Mouse (Mus musculus): ENCODE measurements at regions not wholly inside any gene's neighbourhood (a gene's known extent, or its start where the extent isn't known, plus 50 kb on each side); places are given as distances from the start of the nearest gene placed in this dataset.
A peak's percentile ranks its signal among the peaks of the same experiment; 100 is the strongest.

- no peak for TF ChIP-seq CTCF (IDR thresholded peaks at IDR 0.05; ENCODE audit: low read depth)
- Histone ChIP-seq H3K27me3 (ENCODE audit: insufficient read depth, low read length) (no peaks in the 10 kb centered on the region), H3K4me2 (no peak overlapping the region), H3K4me1 (ENCODE audit: insufficient read depth) (no peaks in the 10 kb centered on the region), H3K36me3 (ENCODE audit: insufficient read depth) (no peaks in the 10 kb centered on the region), H3K9ac (no peak overlapping the region), H3K27ac (ENCODE audit: low read depth) (no peak overlapping the region), H3K4me3 (ENCODE audit: low read depth, low read length) (no peak overlapping the region), H3K9me3 (ENCODE audit: low read depth, low read length) (no peaks in the 10 kb centered on the region)
- DNase-seq (no peak), ATAC-seq (ENCODE audit: insufficient read depth) (no peak)
- 77% methylated on average over 4 of the region's 4 CpGs for WGBS
Measured at GRCm38 (mm10) chrX:12249911-12250310, 89.8 kb upstream of the Bcor start.

- Histone ChIP-seq H3K27ac (ENCODE audit: low read depth) (no peak overlapping the region), H3K4me3 (ENCODE audit: low read depth, low read length) (peak overlapping the region; percentile 37), H3K9me3 (ENCODE audit: low read depth, low read length) (no peaks in the 10 kb centered on the region), H3K9ac (no peak overlapping the region), H3K4me1 (ENCODE audit: insufficient read depth) (no peaks in the 10 kb centered on the region), H3K27me3 (ENCODE audit: insufficient read depth, low read length) (no peaks in the 10 kb centered on the region), H3K4me2 (peak overlapping the region; percentile 63), H3K36me3 (ENCODE audit: insufficient read depth) (no peaks in the 10 kb centered on the region)
- 11% methylated on average over 31 of the region's 32 CpGs for WGBS
- TF ChIP-seq CTCF (IDR thresholded peaks at IDR 0.05; ENCODE audit: low read depth), result peak; percentile 70
- DNase-seq, result peak; percentile 91
- peak; percentile 87 for ATAC-seq (ENCODE audit: insufficient read depth)
Measured at GRCm38 (mm10) chrX:12251853-12252679, 91.9 kb upstream of the Bcor start.

GRCm38 (mm10) chrX:12252680-12253021, 92.5 kb upstream of the Bcor start:
- DNase-seq (no peak), ATAC-seq (ENCODE audit: insufficient read depth) (peak; percentile 39; the same call in 1 of the 2 replicates)
- Histone ChIP-seq H3K4me1 (ENCODE audit: insufficient read depth) (no peaks in the 10 kb centered on the region), H3K4me3 (ENCODE audit: low read depth, low read length) (peak overlapping the region; percentile 37), H3K4me2 (peak overlapping the region; percentile 63), H3K27me3 (ENCODE audit: insufficient read depth, low read length) (no peaks in the 10 kb centered on the region), H3K9me3 (ENCODE audit: low read depth, low read length) (no peaks in the 10 kb centered on the region), H3K27ac (ENCODE audit: low read depth) (no peak overlapping the region), H3K9ac (peak overlapping the region; percentile 34), H3K36me3 (ENCODE audit: insufficient read depth) (no peaks in the 10 kb centered on the region)
- TF ChIP-seq CTCF (IDR thresholded peaks at IDR 0.05; ENCODE audit: low read depth), result no peak
- WGBS, result 5% methylated on average over 16 of the region's 16 CpGs

GRCm38 (mm10) chrX:12256758-12257157, 96.6 kb upstream of the Bcor start:
- Histone ChIP-seq H3K36me3 (ENCODE audit: insufficient read depth) (no peaks in the 10 kb centered on the region), H3K27me3 (ENCODE audit: insufficient read depth, low read length) (no peaks in the 10 kb centered on the region), H3K4me1 (ENCODE audit: insufficient read depth) (no peaks in the 10 kb centered on the region), H3K9ac (no peak overlapping the region), H3K4me2 (no peak overlapping the region), H3K27ac (ENCODE audit: low read depth) (no peak overlapping the region), H3K9me3 (ENCODE audit: low read depth, low read length) (no peaks in the 10 kb centered on the region), H3K4me3 (ENCODE audit: low read depth, low read length) (no peak overlapping the region)
- TF ChIP-seq CTCF (IDR thresholded peaks at IDR 0.05; ENCODE audit: low read depth), result no peak
- WGBS, result 51% methylated on average over 8 of the region's 8 CpGs
- ATAC-seq (ENCODE audit: insufficient read depth) (no peak), DNase-seq (no peak)

- Histone ChIP-seq H3K36me3 (ENCODE audit: insufficient read depth) (no peaks in the 10 kb centered on the region), H3K9ac (no peak overlapping the region), H3K27ac (ENCODE audit: low read depth) (no peak overlapping the region), H3K4me1 (ENCODE audit: insufficient read depth) (no peaks in the 10 kb centered on the region), H3K9me3 (ENCODE audit: low read depth, low read length) (no peaks in the 10 kb centered on the region), H3K4me3 (ENCODE audit: low read depth, low read length) (no peak overlapping the region), H3K27me3 (ENCODE audit: insufficient read depth, low read length) (no peaks in the 10 kb centered on the region), H3K4me2 (no peak overlapping the region)
- DNase-seq (no peak), ATAC-seq (ENCODE audit: insufficient read depth) (no peak)
- TF ChIP-seq CTCF (IDR thresholded peaks at IDR 0.05; ENCODE audit: low read depth), result no peak
- 73% methylated on average over 6 of the region's 6 CpGs for WGBS
Measured at GRCm38 (mm10) chrX:12263834-12264233, 103.7 kb upstream of the Bcor start.

- no peak overlapping the region for H3K4me3 ChIP-seq (ENCODE audit: low read depth, low read length)
- TF ChIP-seq CTCF (IDR thresholded peaks at IDR 0.05; ENCODE audit: low read depth), result no peak
- 68% methylated on average over 4 of the region's 4 CpGs for WGBS
Measured at GRCm38 (mm10) chrX:12284741-12285140, 124.6 kb upstream of the Bcor start.

GRCm38 (mm10) chrX:12285141-12285540, 125.0 kb upstream of the Bcor start:
- no peak overlapping the region for H3K4me2 ChIP-seq
- WGBS, result 41% methylated on average over 5 of the region's 5 CpGs
- no peak overlapping the region for H3K4me3 ChIP-seq (ENCODE audit: low read depth, low read length)
- no peaks in the 10 kb centered on the region for H3K36me3 ChIP-seq (ENCODE audit: insufficient read depth)
- H3K9me3 ChIP-seq (ENCODE audit: low read depth, low read length), result no peaks in the 10 kb centered on the region
- no peaks in the 10 kb centered on the region for H3K4me1 ChIP-seq (ENCODE audit: insufficient read depth)
- H3K27ac ChIP-seq (ENCODE audit: low read depth), result no peak overlapping the region
- no peak for TF ChIP-seq CTCF (IDR thresholded peaks at IDR 0.05; ENCODE audit: low read depth)
- ATAC-seq (ENCODE audit: insufficient read depth) (no peak), DNase-seq (no peak)
- H3K9ac ChIP-seq, result no peak overlapping the region
- H3K27me3 ChIP-seq (ENCODE audit: insufficient read depth, low read length), result 0 out of 2 replicates have a peak, but pooled peaks cover 2% of the 10 kb centered on the region

More at GRCm38 (mm10) chrX:12284741-12285140, 124.6 kb upstream of the Bcor start:
- 0 out of 2 replicates have a peak, but pooled peaks cover 2% of the 10 kb centered on the region for H3K27me3 ChIP-seq (ENCODE audit: insufficient read depth, low read length)
- H3K4me1 ChIP-seq (ENCODE audit: insufficient read depth), result no peaks in the 10 kb centered on the region
- H3K4me2 ChIP-seq, result no peak overlapping the region
- no peak overlapping the region for H3K9ac ChIP-seq
- ATAC-seq (ENCODE audit: insufficient read depth) (no peak), DNase-seq (no peak)
- no peak overlapping the region for H3K27ac ChIP-seq (ENCODE audit: low read depth)
- H3K36me3 ChIP-seq (ENCODE audit: insufficient read depth), result no peaks in the 10 kb centered on the region
- H3K9me3 ChIP-seq (ENCODE audit: low read depth, low read length), result no peaks in the 10 kb centered on the region
